Mouse (Mus musculus) heart, embryonic 15.5 days (tissue): ENCODE data around the gene Hmga1. TPM values are rescaled to one million over a fixed set of nuclear protein-coding genes. Genes with fewer than 3 reads are reported as not detected.

Experiments used
- ATAC-seq: fragments of 200-750 bp; cut with Nextera tagmentation; replicated peaks from 2 replicates; pipeline ENCODE4 v1.8.0; 2017; ENCODE audit warnings: low read depth, moderate TSS enrichment; ENCODE audit not compliant: insufficient number of reproducible peaks, insufficient read depth, low FRiP score
- H3K27ac ChIP-seq: fragments of 300-500 bp; sonication (generic); 2 replicates; pipeline ENCODE4 v1.5.1; 2015; ENCODE audit warnings: mild to moderate bottlenecking, inconsistent platforms
- H3K27me3 ChIP-seq: fragments of 300-500 bp; sonication (generic); 2 replicates; pipeline ENCODE4 v1.6.1; 2015; ENCODE audit warnings: inconsistent platforms
- H3K36me3 ChIP-seq: fragments of 300-500 bp; sonication (generic); 2 replicates; pipeline ENCODE4 v1.6.1; 2015; ENCODE audit warnings: mild to moderate bottlenecking, inconsistent platforms
- H3K4me1 ChIP-seq: fragments of 300-500 bp; sonication (generic); replicated peaks from 2 replicates; pipeline ENCODE4 v1.6.1; 2015; ENCODE audit warnings: inconsistent platforms
- H3K4me2 ChIP-seq: fragments of 300-500 bp; sonication (generic); 2 replicates; pipeline ENCODE4 v1.6.1; 2015; ENCODE audit warnings: inconsistent platforms, mild to moderate bottlenecking, moderate library complexity
- H3K4me3 ChIP-seq: fragments of 300-500 bp; sonication (generic); 2 replicates; pipeline ENCODE4 v1.5.1; 2015; ENCODE audit warnings: mild to moderate bottlenecking, inconsistent platforms
- H3K9ac ChIP-seq: fragments of 300-500 bp; sonication (generic); 2 replicates; pipeline ENCODE4 v1.6.1; 2015; ENCODE audit warnings: mild to moderate bottlenecking, inconsistent platforms
- H3K9me3 ChIP-seq: fragments of 300-500 bp; sonication (generic); replicated peaks from 2 replicates; pipeline ENCODE4 v1.6.1; 2016; ENCODE audit warnings: inconsistent platforms
- WGBS: fragments of 180-500 bp; shearing (Covaris S2); methylation state at CpG from one replicate; pipeline ENCODE4 v1.1.7; 2015; ENCODE audit warnings: mixed read lengths; 5-methylcytosine and 5-hydroxymethylcytosine counted together
- polyA plus RNA-seq: library from polyadenylated mRNA; unstranded; fragments of >200 nt; fragmentation: Nextera tagmentation; extraction: Ambion mirVana; gene quantifications from 2 replicates; pipeline ENCODE4 v1.2.1, GENCODE M21; 2015

Hmga1 gene
- polyA plus RNA-seq, 1 experiment from 2014 or later, result 95.0 TPM

- peaks cover 75% of the 10 kb centered on the region for H3K4me1 ChIP-seq
- no peaks in the 10 kb centered on the region for H3K27me3 ChIP-seq
- no peak overlapping the region for H3K4me3 ChIP-seq
- peaks cover 25% of the 10 kb centered on the region for H3K36me3 ChIP-seq
- 38% methylated on average over 21 of the region's 21 CpGs for WGBS
- H3K27ac ChIP-seq, result peak overlapping the region; percentile 97
- ATAC-seq, result peak; percentile 78
- H3K9ac ChIP-seq, result peak overlapping the region; percentile 14; the same call in 1 of the 2 replicates
- H3K4me2 ChIP-seq, result peak overlapping the region; percentile 42
- no peaks in the 10 kb centered on the region for H3K9me3 ChIP-seq
Measured at GRCm38 (mm10) chr17:27596376-27597190, 40.3 kb downstream of the Hmga1 start.

GRCm38 (mm10) chr17:27600286-27600685, 44.0 kb downstream of the Hmga1 start:
- Histone ChIP-seq H3K4me2 (no peak overlapping the region), H3K36me3 (0 out of 2 replicates have a peak, but pooled peaks cover 2% of the 10 kb centered on the region), H3K4me1 (peaks cover 89% of the 10 kb centered on the region), H3K27me3 (no peaks in the 10 kb centered on the region), H3K27ac (0 out of 2 replicates have a peak overlapping the region, but pooled peaks have one; percentile 40), H3K9me3 (no peaks in the 10 kb centered on the region), H3K4me3 (no peak overlapping the region), H3K9ac (no peak overlapping the region)
- no peak for ATAC-seq
- 84% methylated on average over 3 of the region's 3 CpGs for WGBS

DNA sequence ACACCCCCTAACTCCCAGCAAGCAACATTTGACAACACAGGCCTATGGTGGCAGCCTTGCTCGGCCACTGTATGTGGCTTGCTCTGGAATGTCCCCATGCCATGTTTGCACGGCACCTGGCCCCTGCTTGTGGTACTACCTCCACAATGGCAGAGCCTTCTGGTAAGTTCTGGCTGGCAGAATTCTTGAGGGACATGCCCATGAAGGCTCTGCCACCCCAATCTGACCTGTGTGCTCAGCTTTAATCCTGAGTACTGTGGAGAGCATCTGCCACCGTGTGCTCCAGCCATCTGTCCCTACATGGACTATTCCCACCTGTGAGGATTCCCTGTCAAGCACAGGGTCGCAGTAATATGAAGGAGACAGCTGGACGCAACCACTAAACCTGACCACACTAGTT, 44.6 kb downstream of the Hmga1 start:
- H3K4me3 ChIP-seq, result no peak overlapping the region
- peaks cover 89% of the 10 kb centered on the region for H3K4me1 ChIP-seq
- H3K9me3 ChIP-seq, result no peaks in the 10 kb centered on the region
- ATAC-seq, result no peak
- H3K4me2 ChIP-seq, result no peak overlapping the region
- no peak overlapping the region; the same call in 1 of the 2 replicates for H3K9ac ChIP-seq
- WGBS, result 71% methylated on average over 5 of the region's 5 CpGs
- H3K27me3 ChIP-seq, result no peaks in the 10 kb centered on the region
- no peaks in the 10 kb centered on the region for H3K36me3 ChIP-seq
- peak overlapping the region; percentile 40 for H3K27ac ChIP-seq

- Histone ChIP-seq H3K4me3 (no peak overlapping the region), H3K36me3 (no peaks in the 10 kb centered on the region), H3K27me3 (no peaks in the 10 kb centered on the region), H3K4me2 (peak overlapping the region; percentile 50), H3K9me3 (no peaks in the 10 kb centered on the region), H3K9ac (no peak overlapping the region), H3K4me1 (peaks cover 77% of the 10 kb centered on the region), H3K27ac (peak overlapping the region; percentile 98)
- ATAC-seq, result no peak
- WGBS, result 75% methylated on average over 2 of the region's 2 CpGs
Measured at GRCm38 (mm10) chr17:27603036-27603435, 46.7 kb downstream of the Hmga1 start.

DNA sequence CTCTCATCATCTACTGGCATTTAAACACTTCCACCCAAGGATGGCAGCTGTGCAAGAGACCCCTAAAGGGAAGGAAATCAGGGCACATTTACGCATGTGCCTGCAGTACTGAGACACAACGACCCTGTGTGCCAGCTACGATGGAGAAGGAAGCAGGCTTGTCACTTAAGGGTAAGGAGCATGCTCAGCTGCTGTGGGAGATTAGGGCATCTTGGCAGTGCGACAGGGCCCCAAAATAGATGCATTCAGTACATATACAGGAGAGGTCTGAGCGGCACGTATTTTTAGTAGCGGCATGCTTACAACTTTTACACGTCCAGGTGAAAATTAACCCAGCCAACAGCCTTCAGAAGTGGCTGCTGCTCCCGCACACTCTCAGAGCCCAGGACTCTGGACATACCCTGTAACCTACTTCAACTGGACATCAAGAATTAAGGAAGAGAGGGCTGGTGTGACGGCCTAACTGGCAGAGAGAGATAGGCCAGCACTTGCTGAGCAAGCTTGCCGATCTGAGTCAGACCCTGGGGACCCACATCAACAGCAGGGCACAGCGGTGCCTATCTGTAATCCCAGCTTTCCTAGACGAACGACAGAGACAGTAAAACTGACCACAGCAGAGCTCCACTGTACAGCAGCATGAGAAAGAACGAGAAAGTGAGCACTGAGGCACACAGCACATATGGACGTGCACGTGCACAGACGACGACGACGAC, 47.4 kb downstream of the Hmga1 start:
- Histone ChIP-seq H3K4me3 (no peak overlapping the region), H3K27ac (peak overlapping the region; percentile 98), H3K4me2 (peak overlapping the region; percentile 50), H3K4me1 (peaks cover 71% of the 10 kb centered on the region), H3K9me3 (no peaks in the 10 kb centered on the region), H3K36me3 (no peaks in the 10 kb centered on the region), H3K9ac (peak overlapping the region; percentile 38), H3K27me3 (no peaks in the 10 kb centered on the region)
- ATAC-seq, result peak; percentile 78
- 36% methylated on average over 21 of the region's 21 CpGs for WGBS

DNA sequence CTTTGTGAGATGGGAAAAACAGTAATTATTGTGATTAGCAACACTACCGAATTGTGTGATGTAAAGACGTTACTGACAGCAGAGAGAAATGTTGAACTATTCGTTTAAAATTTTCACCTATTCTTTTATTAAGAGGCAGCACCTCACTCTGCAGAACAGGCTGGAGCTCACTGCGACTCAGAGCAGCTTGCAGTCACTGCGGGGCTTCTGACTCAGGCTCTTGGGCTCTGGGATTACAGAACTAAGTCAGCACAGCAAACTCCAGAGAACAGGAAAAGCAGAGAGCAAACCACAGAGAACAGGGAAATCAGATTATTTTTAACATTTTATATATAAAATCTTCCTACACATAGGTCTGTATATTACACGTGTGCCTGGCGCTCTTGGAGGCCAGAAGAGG, 53.3 kb downstream of the Hmga1 start:
- no peak overlapping the region for H3K4me3 ChIP-seq
- H3K4me1 ChIP-seq, result peaks cover 67% of the 10 kb centered on the region
- H3K9ac ChIP-seq, result no peak overlapping the region
- H3K9me3 ChIP-seq, result no peaks in the 10 kb centered on the region
- no peak for ATAC-seq
- H3K36me3 ChIP-seq, result no peaks in the 10 kb centered on the region
- no peak overlapping the region for H3K4me2 ChIP-seq
- no peaks in the 10 kb centered on the region for H3K27me3 ChIP-seq
- no peak overlapping the region for H3K27ac ChIP-seq
- WGBS, result 86% methylated on average over 7 of the region's 7 CpGs

GRCm38 (mm10) chr17:27610679-27611518, 54.6 kb downstream of the Hmga1 start:
- H3K4me2 ChIP-seq, result no peak overlapping the region
- H3K9me3 ChIP-seq, result no peaks in the 10 kb centered on the region
- no peaks in the 10 kb centered on the region for H3K36me3 ChIP-seq
- H3K4me3 ChIP-seq, result no peak overlapping the region
- H3K27ac ChIP-seq, result peak overlapping the region; percentile 41
- ATAC-seq, result no peak
- 50% methylated on average over 10 of the region's 10 CpGs for WGBS
- peaks cover 66% of the 10 kb centered on the region for H3K4me1 ChIP-seq
- no peaks in the 10 kb centered on the region for H3K27me3 ChIP-seq
- H3K9ac ChIP-seq, result 0 out of 2 replicates have a peak overlapping the region, but pooled peaks have one; percentile 11

DNA sequence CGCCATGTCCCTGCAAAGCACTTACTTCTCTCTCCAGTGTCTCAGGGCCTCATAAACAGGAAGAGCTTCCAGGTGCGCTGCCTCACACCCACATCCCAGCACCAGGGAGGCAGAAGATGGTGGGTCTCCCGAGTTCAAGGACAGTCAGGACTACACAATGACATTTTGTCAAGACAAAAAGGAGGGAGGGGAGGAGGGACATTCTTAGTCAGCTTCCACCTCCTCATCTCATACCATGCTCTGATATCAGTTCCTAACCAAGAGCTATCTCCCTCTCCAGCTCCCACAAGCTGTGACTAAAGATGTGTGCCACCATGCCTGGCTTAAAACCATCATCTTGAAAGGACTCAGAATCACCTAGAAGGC, 55.2 kb downstream of the Hmga1 start:
- peak overlapping the region; percentile 41 for H3K27ac ChIP-seq
- 0 out of 2 replicates have a peak overlapping the region, but pooled peaks have one; percentile 11 for H3K9ac ChIP-seq
- WGBS, result 47% methylated on average over 3 of the region's 3 CpGs

DNA sequence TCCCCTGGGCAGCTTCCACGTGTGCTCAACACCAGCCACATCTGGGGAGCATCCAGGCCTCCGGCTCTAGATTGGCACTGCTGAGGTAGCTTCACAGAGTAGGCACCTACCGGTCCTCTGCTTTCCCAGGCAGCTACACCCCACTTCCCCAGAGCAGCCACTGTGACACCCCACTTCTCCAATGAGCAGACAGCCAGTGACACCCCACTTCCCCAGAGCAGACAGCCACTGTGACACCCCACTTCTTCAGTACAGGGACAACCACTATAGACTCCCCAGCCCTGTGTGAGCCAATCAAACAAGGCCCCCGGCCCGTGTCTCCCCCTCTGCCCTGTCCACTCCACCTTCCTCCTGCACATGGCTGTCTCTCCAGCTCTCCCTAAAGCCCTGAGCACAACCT, 55.7 kb downstream of the Hmga1 start:
- H3K9me3 ChIP-seq, result no peaks in the 10 kb centered on the region
- H3K36me3 ChIP-seq, result 0 out of 2 replicates have a peak, but pooled peaks cover 2% of the 10 kb centered on the region
- no peak overlapping the region for H3K9ac ChIP-seq
- H3K27me3 ChIP-seq, result no peaks in the 10 kb centered on the region
- no peak overlapping the region for H3K4me2 ChIP-seq
- H3K4me1 ChIP-seq, result peaks cover 63% of the 10 kb centered on the region
- WGBS, result 69% methylated on average over 5 of the region's 5 CpGs
- H3K27ac ChIP-seq, result no peak overlapping the region
- no peak for ATAC-seq
- no peak overlapping the region for H3K4me3 ChIP-seq

More for the DNA sequence above, 55.2 kb downstream of the Hmga1 start:
- H3K4me3 ChIP-seq, result no peak overlapping the region
- no peaks in the 10 kb centered on the region for H3K9me3 ChIP-seq
- H3K4me1 ChIP-seq, result peaks cover 61% of the 10 kb centered on the region
- no peak overlapping the region for H3K4me2 ChIP-seq
- no peaks in the 10 kb centered on the region for H3K36me3 ChIP-seq
- ATAC-seq, result no peak
- no peaks in the 10 kb centered on the region for H3K27me3 ChIP-seq

DNA sequence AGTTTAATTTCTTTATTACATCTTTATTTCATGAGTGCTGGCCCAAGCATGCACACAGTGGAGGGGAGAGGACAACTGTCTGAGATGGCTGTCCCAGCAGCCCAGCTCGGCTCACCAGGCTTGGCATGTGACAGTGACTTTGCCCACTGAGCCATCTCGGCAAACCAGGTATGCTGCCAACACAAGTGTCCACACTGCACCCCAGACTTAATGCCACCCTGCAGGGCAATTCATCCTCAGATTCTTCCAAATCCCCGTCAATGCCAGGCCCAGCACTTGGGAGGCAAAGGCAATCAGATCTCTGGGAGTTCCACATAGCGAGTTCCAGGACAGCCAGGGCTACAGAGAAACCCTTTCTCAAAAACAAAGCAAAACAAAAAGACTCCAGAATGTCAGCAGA, 56.7 kb downstream of the Hmga1 start:
- no peak overlapping the region for H3K27ac ChIP-seq
- H3K4me2 ChIP-seq, result no peak overlapping the region
- H3K9ac ChIP-seq, result no peak overlapping the region; the same call in 1 of the 2 replicates
- no peaks in the 10 kb centered on the region for H3K9me3 ChIP-seq
- no peaks in the 10 kb centered on the region for H3K27me3 ChIP-seq
- ATAC-seq, result no peak
- H3K4me3 ChIP-seq, result no peak overlapping the region
- 0 out of 2 replicates have a peak, but pooled peaks cover 4% of the 10 kb centered on the region for H3K36me3 ChIP-seq
- peaks cover 64% of the 10 kb centered on the region for H3K4me1 ChIP-seq
- WGBS, result 79% methylated on average over 4 of the region's 4 CpGs
